Mouse (Mus musculus): ENCODE measurements at regions not wholly inside any gene's neighbourhood (a gene's known extent, or its start where the extent isn't known, plus 50 kb on each side); places are given as distances from the start of the nearest gene placed in this dataset.

DNA sequence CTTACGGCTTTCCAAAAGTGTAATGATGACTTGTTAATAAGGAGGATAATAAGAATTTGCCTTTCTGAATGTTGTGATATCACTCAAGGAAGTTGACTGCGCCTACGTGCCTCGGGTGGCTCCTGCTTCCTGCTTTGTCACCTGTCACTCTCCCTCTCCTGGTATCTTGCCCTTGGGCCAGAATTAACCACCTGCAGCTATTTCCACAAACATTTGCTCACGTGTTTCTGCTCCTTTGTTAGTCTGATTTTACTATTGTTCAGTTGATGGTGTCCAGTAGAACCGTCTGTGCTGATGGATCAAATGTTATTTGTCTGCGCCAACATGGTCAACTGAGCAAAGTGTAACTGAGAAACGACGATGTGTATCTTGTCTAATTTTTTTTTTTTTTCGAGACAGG lies 193.4 kb upstream of the Prdm1 start:
- TF ChIP-seq POLR2A (IDR thresholded peaks at IDR 0.05; ENCODE audit: low read depth, low read length) (no peak), CTCF (conservative IDR thresholded peaks at IDR 0.05; ENCODE audit: insufficient read depth, insufficient read length, low read depth, low read length) (no peak)

Measured in kidney, adult 2 months (tissue).